Mouse (Mus musculus) E14TG2a.4 (cell line): ENCODE measurements at regions not wholly inside any gene's neighbourhood (a gene's known extent, or its start where the extent isn't known, plus 50 kb on each side); places are given as distances from the start of the nearest gene placed in this dataset.

ENCODE experiments used
- H3K27me3 ChIP-seq: 2 replicates; pipeline ENCODE4 v1.6.1; 2014; ENCODE audit warnings: low read length, control low read depth; ENCODE audit not compliant: insufficient read depth
- H3K36me3 ChIP-seq: 2 replicates; pipeline ENCODE4 v1.6.1; 2014; ENCODE audit warnings: low read length, control low read depth; ENCODE audit not compliant: insufficient read depth
- H3K4me1 ChIP-seq: replicated peaks from 2 replicates; pipeline ENCODE4 v1.6.1; 2014; ENCODE audit warnings: low read depth, low read length, control low read depth
- H3K4me3 ChIP-seq: replicated peaks from 2 replicates; pipeline ENCODE4 v1.5.1; 2014; ENCODE audit warnings: mild to moderate bottlenecking, low read length
- H3K9me3 ChIP-seq: 2 replicates; pipeline ENCODE4 v1.6.1; 2014; ENCODE audit warnings: low read length, control low read depth
- CTCF ChIP-seq: conservative IDR thresholded peaks from 2 replicates; pipeline ENCODE4 v1.5.1; 2014; ENCODE audit warnings: low read length
- NANOG ChIP-seq: IDR thresholded peaks from 2 replicates; pipeline ENCODE4 v1.6.1; 2014; ENCODE audit warnings: borderline replicate concordance, low read length, mixed read lengths
- POU5F1 ChIP-seq: IDR thresholded peaks from 2 replicates; pipeline ENCODE4 v1.6.1; 2014; ENCODE audit warnings: low read length, borderline replicate concordance

DNA sequence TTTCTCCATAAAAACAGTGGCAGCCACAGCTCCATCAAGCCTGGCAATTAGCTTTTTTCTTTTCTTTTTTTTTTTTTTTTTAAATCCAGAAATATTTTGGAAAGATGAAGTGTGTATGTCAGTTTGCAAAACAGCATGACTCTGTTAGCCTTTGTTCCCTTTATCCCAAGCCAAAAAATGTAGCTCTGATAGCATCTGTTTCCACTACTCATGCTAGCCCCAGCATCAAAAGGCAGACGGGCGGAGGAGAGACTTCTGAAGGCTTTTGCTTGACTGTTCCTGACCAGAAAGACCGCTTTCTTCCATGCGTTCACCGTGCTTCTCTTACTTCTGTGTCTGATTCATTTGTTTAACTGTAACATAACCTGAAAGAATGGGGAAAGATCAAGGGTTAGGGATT, 1039.5 kb downstream of the Ttll7 start:
- Histone ChIP-seq H3K9me3 (no peaks in the 10 kb centered on the region), H3K4me3 (no peak overlapping the region), H3K4me1 (no peaks in the 10 kb centered on the region), H3K36me3 (no peaks in the 10 kb centered on the region), H3K27me3 (no peaks in the 10 kb centered on the region)
- TF ChIP-seq NANOG (no peak), POU5F1 (no peak), CTCF (no peak)

DNA sequence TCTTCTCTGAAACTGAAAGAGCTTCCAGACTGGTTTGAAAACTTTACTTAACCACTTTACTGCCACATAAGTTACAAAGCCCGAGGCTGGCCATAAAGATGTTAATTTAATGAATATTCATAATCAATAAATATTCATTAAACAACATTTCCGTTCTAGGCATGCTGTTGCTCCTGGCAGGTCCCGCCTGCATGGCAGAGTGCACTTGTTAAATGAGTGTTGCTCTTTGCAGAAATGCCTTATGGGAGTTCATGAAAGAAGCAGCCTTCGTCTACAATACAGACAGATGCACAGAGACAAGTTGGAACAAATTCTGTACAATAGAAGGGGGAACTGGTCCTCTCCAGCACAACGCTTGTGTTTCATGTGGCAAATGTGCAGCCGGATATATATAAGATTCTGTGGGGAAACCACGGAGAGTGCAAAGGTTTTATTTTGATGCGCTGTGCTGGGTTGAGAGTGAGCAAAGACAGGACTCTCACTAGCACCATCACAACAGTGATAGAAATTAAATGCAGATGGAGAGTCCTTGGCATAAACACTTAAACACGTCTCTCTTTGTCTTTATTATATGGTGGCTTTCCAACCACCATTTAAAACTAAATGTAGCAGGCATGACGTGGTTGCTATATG, 1034.2 kb downstream of the Ttll7 start:
- Histone ChIP-seq H3K9me3 (no peaks in the 10 kb centered on the region), H3K27me3 (no peaks in the 10 kb centered on the region), H3K4me1 (no peaks in the 10 kb centered on the region), H3K4me3 (no peak overlapping the region), H3K36me3 (no peaks in the 10 kb centered on the region)
- TF ChIP-seq POU5F1 = no peak

DNA sequence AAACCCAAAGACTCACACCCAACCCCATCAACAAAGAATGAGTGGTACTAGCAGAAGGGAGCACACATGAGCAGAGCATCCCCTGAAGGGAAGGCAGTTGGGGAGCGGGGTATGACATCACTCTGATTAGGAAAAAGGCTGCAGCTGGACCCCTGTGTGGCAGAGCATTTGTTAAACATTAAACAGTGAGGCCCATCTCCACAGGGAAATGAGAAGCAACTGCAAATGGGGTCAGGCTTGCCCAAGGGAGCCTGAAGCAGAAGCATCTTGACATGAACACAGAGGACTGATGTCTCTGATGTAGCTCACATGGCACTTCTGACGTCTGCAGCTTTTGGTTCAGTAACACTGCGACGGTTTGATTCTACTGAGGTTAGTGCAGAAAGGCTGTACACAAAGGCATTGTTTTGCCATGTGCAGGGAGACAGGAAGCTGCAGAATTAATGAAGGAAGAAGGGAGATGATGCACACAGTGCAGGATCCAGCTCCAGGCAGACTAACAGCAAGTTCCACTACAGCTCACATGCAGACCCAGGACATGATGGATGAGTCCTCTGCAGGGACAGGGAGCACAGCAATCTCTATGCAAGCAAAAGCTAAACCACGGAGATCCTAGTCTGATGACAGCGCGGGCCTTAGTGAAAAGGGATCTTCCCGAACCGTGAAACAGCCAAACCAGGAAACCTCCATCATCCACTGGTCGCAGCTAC, 1030.9 kb downstream of the Ttll7 start:
- Histone ChIP-seq H3K36me3 (no peaks in the 10 kb centered on the region), H3K4me3 (no peak overlapping the region), H3K27me3 (no peaks in the 10 kb centered on the region), H3K4me1 (no peaks in the 10 kb centered on the region), H3K9me3 (no peaks in the 10 kb centered on the region)
- no peak for TF ChIP-seq CTCF
- TF ChIP-seq POU5F1 = no peak
- no peak for TF ChIP-seq NANOG

DNA sequence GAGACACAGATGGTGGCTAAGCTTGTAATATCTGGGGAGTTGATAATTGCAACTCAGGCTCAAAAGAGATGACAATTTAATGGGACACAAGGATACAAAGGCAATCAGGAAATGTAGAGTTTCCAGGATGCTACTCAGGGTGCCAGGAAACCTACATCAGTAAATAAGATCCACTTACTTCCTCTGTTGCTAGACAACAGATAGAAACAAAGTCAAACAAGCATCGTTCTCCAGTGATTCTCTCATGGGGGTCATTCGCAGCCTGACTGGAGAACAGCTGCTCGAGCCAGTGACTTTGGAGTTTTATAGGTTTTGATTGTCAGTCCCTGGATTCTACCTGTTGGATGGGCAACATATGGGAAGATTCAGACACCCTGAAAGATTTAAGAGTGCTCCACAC, 1026.5 kb downstream of the Ttll7 start:
- Histone ChIP-seq H3K4me1 (no peaks in the 10 kb centered on the region), H3K4me3 (no peak overlapping the region), H3K9me3 (no peaks in the 10 kb centered on the region), H3K36me3 (no peaks in the 10 kb centered on the region), H3K27me3 (no peaks in the 10 kb centered on the region)
- TF ChIP-seq POU5F1 (no peak), NANOG (no peak), CTCF (no peak)

DNA sequence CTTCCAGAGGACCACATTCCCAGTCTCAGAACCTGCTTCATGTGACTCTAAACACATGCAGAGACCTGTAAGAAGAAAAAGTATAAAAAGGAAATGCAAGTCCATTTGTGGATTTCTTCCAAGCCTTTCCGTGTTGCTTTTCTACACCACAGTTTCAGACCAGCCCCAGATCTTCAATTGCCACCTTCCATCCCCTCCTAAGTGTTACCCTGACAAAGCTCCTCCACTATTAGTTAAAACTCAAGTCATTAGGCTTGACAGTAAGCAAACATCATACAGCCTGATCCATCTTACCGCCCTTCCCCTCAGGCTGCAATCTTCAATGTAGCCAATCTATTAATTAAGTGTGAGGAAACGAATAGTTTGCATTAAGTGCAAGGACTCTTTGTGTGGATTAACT, 1016.1 kb downstream of the Ttll7 start:
- H3K9me3 ChIP-seq = peaks cover 13% of the 10 kb centered on the region
- no peaks in the 10 kb centered on the region for H3K36me3 ChIP-seq
- TF ChIP-seq CTCF = no peak
- no peak for TF ChIP-seq NANOG
- no peak for TF ChIP-seq POU5F1
- no peaks in the 10 kb centered on the region for H3K4me1 ChIP-seq
- H3K4me3 ChIP-seq = no peak overlapping the region
- H3K27me3 ChIP-seq = no peaks in the 10 kb centered on the region

DNA sequence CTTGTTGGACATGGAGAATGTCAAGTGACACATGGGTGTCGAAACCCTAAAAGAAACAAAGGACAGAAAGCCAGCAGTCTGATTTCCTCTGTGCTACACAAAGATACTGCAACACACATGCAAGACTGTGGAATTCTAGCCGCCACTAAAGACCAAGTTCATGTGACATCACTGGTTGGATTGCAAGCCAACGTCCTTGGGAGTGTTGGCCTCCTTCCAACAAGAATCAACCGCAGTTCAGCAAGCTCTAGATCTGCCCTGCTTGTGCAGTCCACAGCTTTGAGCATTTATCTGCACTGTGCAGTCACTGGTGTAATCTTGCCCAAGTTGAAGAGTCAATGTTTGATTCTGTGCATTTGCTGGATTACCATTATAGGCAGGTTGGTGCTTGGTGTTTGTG, 1001.2 kb downstream of the Ttll7 start:
- no peaks in the 10 kb centered on the region for H3K9me3 ChIP-seq
- H3K36me3 ChIP-seq = no peaks in the 10 kb centered on the region
- H3K4me1 ChIP-seq = no peaks in the 10 kb centered on the region
- H3K4me3 ChIP-seq = no peak overlapping the region
- H3K27me3 ChIP-seq = no peaks in the 10 kb centered on the region
- TF ChIP-seq NANOG (no peak), CTCF (no peak), POU5F1 (no peak)

DNA sequence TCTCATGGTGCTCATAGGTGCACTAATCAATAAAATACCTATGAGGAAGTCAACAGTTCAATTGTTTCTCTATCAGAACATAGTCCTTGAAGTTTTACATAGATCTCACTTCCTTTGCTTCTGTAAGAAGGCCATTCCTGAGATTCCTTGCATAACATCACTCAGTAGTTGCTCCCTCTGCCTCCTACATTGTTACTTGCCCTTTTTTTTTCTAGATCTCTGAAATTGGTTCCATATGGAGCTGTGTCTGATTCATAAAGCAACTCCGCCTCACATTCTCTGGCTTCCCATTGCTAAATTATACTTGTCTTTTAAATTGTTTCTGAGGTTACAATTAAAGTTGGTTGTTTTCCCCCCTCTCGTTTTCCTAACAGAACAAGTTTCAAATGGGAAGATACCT, 1000.7 kb downstream of the Ttll7 start:
- Histone ChIP-seq H3K9me3 (no peaks in the 10 kb centered on the region), H3K36me3 (no peaks in the 10 kb centered on the region), H3K4me1 (no peaks in the 10 kb centered on the region), H3K4me3 (no peak overlapping the region), H3K27me3 (no peaks in the 10 kb centered on the region)
- TF ChIP-seq CTCF (no peak), POU5F1 (no peak)

DNA sequence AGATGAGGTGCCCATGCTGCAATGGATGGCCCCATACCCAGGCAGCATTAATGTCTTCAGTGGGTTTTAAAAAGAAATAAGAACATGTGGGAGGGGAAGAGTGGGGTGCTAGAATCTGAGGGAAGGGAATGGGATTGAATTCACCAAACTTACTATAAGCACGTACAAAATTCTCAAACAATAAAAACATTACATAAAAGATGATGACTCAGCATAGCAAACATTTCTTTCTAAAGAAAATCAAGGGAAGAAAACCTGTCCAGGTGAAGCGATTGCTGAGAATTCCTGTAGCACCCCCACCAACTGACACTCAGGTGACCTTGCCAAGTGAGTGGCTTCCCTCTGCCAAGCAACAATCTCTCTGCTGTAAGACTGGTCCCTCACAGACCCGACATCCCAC, 989.2 kb downstream of the Ttll7 start:
- Histone ChIP-seq H3K27me3 (no peaks in the 10 kb centered on the region), H3K4me3 (no peak overlapping the region), H3K4me1 (no peaks in the 10 kb centered on the region), H3K36me3 (no peaks in the 10 kb centered on the region), H3K9me3 (no peaks in the 10 kb centered on the region)
- TF ChIP-seq CTCF (no peak), NANOG (no peak), POU5F1 (no peak)

DNA sequence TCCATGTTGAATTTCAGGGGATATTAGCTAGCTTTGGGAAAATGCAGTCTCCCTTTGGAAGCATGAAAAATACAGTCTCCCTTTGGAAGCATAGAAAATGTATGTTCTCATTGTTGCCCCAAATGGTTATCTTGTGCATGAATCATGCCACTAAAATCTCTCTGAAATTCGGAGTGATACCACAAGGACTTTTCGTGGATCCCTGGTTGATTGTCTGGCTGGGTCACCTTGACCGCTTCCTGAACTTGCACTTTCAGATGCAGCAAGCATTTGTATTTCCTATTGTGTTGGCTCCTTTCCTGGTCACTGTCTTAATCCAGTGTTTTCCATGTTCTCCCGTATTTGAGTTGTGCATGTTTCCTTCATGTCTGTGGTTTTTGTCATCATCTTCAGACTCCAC, 986.6 kb downstream of the Ttll7 start:
- Histone ChIP-seq H3K36me3 (no peaks in the 10 kb centered on the region), H3K4me1 (no peaks in the 10 kb centered on the region), H3K4me3 (no peak overlapping the region), H3K9me3 (0 out of 2 replicates have a peak, but pooled peaks cover 3% of the 10 kb centered on the region), H3K27me3 (no peaks in the 10 kb centered on the region)
- TF ChIP-seq NANOG = no peak
- no peak for TF ChIP-seq CTCF
- no peak for TF ChIP-seq POU5F1
